Mouse (Mus musculus) kidney, adult 9 months (tissue): ENCODE data around the gene Gm3646.

Experiments used
- DNase-seq: peaks from one replicate; pipeline ENCODE4 v3.0.0; 2022

Gm3646 gene

GRCm38 (mm10) chr1:39805243-39805979 is at the start of gene Gm3646:
TSS of gene Gm3646 (minus strand) at chr1:39805332.
- DNase-seq, result no peak

- DNase-seq, result peak; percentile 32
Observed at GRCm38 (mm10) chr1:39847066-39847465, 41.9 kb upstream of the Gm3646 start.

- no peak for DNase-seq
Observed at GRCm38 (mm10) chr1:39846031-39846550, 41.0 kb upstream of the Gm3646 start.

GRCm38 (mm10) chr1:39843328-39843727 is 38.2 kb upstream of the Gm3646 start:
- no peak for DNase-seq

GRCm38 (mm10) chr1:39842218-39843007 is 37.3 kb upstream of the Gm3646 start:
- DNase-seq, result no peak

GRCm38 (mm10) chr1:39840856-39841255 is 35.7 kb upstream of the Gm3646 start:
- DNase-seq, result no peak

- no peak for DNase-seq
Observed at GRCm38 (mm10) chr1:39839838-39840237, 34.7 kb upstream of the Gm3646 start.

- DNase-seq, result no peak
Observed at GRCm38 (mm10) chr1:39839217-39839616, 34.1 kb upstream of the Gm3646 start.

- no peak for DNase-seq
Observed at GRCm38 (mm10) chr1:39838487-39839169, 33.5 kb upstream of the Gm3646 start.

- no peak for DNase-seq
Observed at GRCm38 (mm10) chr1:39831594-39832039, 26.5 kb upstream of the Gm3646 start.

- DNase-seq, result no peak
Observed at GRCm38 (mm10) chr1:39830786-39831593, 25.9 kb upstream of the Gm3646 start.

- no peak for DNase-seq
Observed at GRCm38 (mm10) chr1:39824902-39825301, 19.8 kb upstream of the Gm3646 start.

- no peak for DNase-seq
Observed at GRCm38 (mm10) chr1:39824240-39824639, 19.1 kb upstream of the Gm3646 start.

GRCm38 (mm10) chr1:39819596-39819995 is 14.5 kb upstream of the Gm3646 start:
- no peak for DNase-seq

GRCm38 (mm10) chr1:39815766-39816165 is 10.6 kb upstream of the Gm3646 start:
- no peak for DNase-seq

- no peak for DNase-seq
Observed at GRCm38 (mm10) chr1:39813067-39813466, 7.9 kb upstream of the Gm3646 start.

- DNase-seq, result no peak
Observed at GRCm38 (mm10) chr1:39804789-39805188, 343 bp downstream of the Gm3646 start.

GRCm38 (mm10) chr1:39802946-39803345 is 2.2 kb downstream of the Gm3646 start:
- DNase-seq, result no peak

- DNase-seq, result no peak
Observed at GRCm38 (mm10) chr1:39797496-39797895, 7.6 kb downstream of the Gm3646 start.

GRCm38 (mm10) chr1:39796765-39797164 is 8.4 kb downstream of the Gm3646 start:
- DNase-seq, result no peak

- no peak for DNase-seq
Observed at GRCm38 (mm10) chr1:39784632-39785031, 20.5 kb downstream of the Gm3646 start.

- no peak for DNase-seq
Observed at GRCm38 (mm10) chr1:39781835-39782234, 23.3 kb downstream of the Gm3646 start.
